Comparison of ENCODE assay signal across 21 mouse cellular contexts in genomic region chr13:96961366-96962157, GRCm38 (mm10). TPM values are rescaled to one million over a fixed set of nuclear protein-coding genes. Genes with fewer than 3 reads are reported as not detected.
DNase-seq lines count a peak whose midpoint lies in the region; ATAC-seq and TF ChIP-seq lines count a peak whose summit lies in the region.
"Had no signal": no experiment of that assay in that cellular context is flagged by ENCODE, and none has a peak within 500 bp of the region (broad histone marks: within the 10 kb centered on the region; RNA-seq: fewer than 3 reads in every experiment).

No protein-coding gene starts in this region.

- DNase-seq in embryonic facial prominence, embryonic 14.5 days (ENCODE audit: low spot score) = peak; percentile 38
- DNase-seq in embryonic facial prominence, embryonic 10.5 days (ENCODE audit: low spot score) = no peak
- DNase-seq in left cerebral cortex, adult 9 months (ENCODE audit: low spot score in 2 of 2) = peak; percentile 10 to 49
- DNase-seq in left cerebral cortex, adult 2 months (ENCODE audit: extremely low spot score in 1 of 2, low spot score in 2 of 2) = no peak
- peak; percentile 20 for DNase-seq in brain, embryonic 18.5 days (ENCODE audit: low read depth, low spot score)
- peak; percentile 27 for DNase-seq in right cerebral cortex, postnatal 25 days
- no peak for DNase-seq in lung, postnatal 25 days (ENCODE audit: low spot score)
- no peak for DNase-seq in cerebellum, adult 11 months
- DNase-seq: adrenal gland, postnatal 36 days; cerebellum, adult 9-11 months; gastrocnemius, postnatal 25 days; kidney, adult 11 months; thymus, postnatal 4 days had no signal

- no peak overlapping the region for H3K27ac ChIP-seq in embryonic facial prominence, embryonic 14.5 days (replicated peaks; ENCODE audit: low read depth, low read length)
- no peak overlapping the region for H3K27ac ChIP-seq in embryonic facial prominence, embryonic 10.5 days (replicated peaks)
- H3K27ac ChIP-seq in left cerebral cortex, adult 2 months = no peak overlapping the region
- H3K27ac ChIP-seq: embryonic facial prominence, embryonic 12.5 days; limb, embryonic 15.5 days; liver, embryonic 15.5 days; midbrain, embryonic 12.5 days; neural tube, embryonic 13.5 days had no signal

- intact Hi-C loops in left cerebral cortex, adult 2 months (cut with DNase I) = no loop called here

- no peaks in the 10 kb centered on the region for H3K27me3 ChIP-seq in embryonic facial prominence, embryonic 14.5 days (replicated peaks; ENCODE audit: control insufficient read depth, insufficient read depth, low read length)
- H3K27me3 ChIP-seq in embryonic facial prominence, embryonic 10.5 days (replicated peaks; ENCODE audit: low read depth, poor library complexity, severe bottlenecking) = no peaks in the 10 kb centered on the region
- H3K27me3 ChIP-seq: embryonic facial prominence, embryonic 12.5 days; limb, embryonic 15.5 days; liver, embryonic 15.5 days; midbrain, embryonic 12.5 days; neural tube, embryonic 13.5 days had no signal

- H3K4me1 ChIP-seq in embryonic facial prominence, embryonic 14.5 days (ENCODE audit: control insufficient read depth, insufficient read depth, low read length) = no peaks in the 10 kb centered on the region
- H3K4me1 ChIP-seq in embryonic facial prominence, embryonic 10.5 days = no peaks in the 10 kb centered on the region
- H3K4me1 ChIP-seq: embryonic facial prominence, embryonic 12.5 days; limb, embryonic 15.5 days; midbrain, embryonic 12.5 days; neural tube, embryonic 13.5 days had no signal

- no peak overlapping the region for H3K4me3 ChIP-seq in embryonic facial prominence, embryonic 14.5 days (ENCODE audit: low read depth, low read length)
- no peak overlapping the region for H3K4me3 ChIP-seq in embryonic facial prominence, embryonic 10.5 days
- no peak overlapping the region for H3K4me3 ChIP-seq in left cerebral cortex, adult 2 months
- H3K4me3 ChIP-seq: embryonic facial prominence, embryonic 12.5 days; layer of hippocampus, adult 2 months; limb, embryonic 15.5 days; liver, embryonic 15.5 days; midbrain, embryonic 12.5 days; neural tube, embryonic 13.5 days had no signal

- H3K9ac ChIP-seq in embryonic facial prominence, embryonic 14.5 days (ENCODE audit: low read depth, low read length) = no peak overlapping the region
- H3K9ac ChIP-seq: embryonic facial prominence, embryonic 12.5 days; limb, embryonic 15.5 days; liver, embryonic 15.5 days; midbrain, embryonic 12.5 days; neural tube, embryonic 13.5 days had no signal

- no peaks in the 10 kb centered on the region for H3K36me3 ChIP-seq in embryonic facial prominence, embryonic 14.5 days (ENCODE audit: control insufficient read depth, insufficient read depth, low read length)
- no peaks in the 10 kb centered on the region for H3K36me3 ChIP-seq in embryonic facial prominence, embryonic 10.5 days (replicated peaks)
- H3K36me3 ChIP-seq: embryonic facial prominence, embryonic 12.5 days; G1E; limb, embryonic 15.5 days; liver, embryonic 15.5 days; midbrain, embryonic 12.5 days; neural tube, embryonic 13.5 days had no signal

- H3K4me2 ChIP-seq in embryonic facial prominence, embryonic 14.5 days (ENCODE audit: low read depth, low read length) = no peak overlapping the region
- H3K4me2 ChIP-seq: embryonic facial prominence, embryonic 12.5 days; limb, embryonic 15.5 days; liver, embryonic 15.5 days; midbrain, embryonic 12.5 days; neural tube, embryonic 13.5 days had no signal

- TF ChIP-seq CTCF in left cerebral cortex, adult 2 months (IDR thresholded peaks at IDR 0.05) = no peak

- no peak for ATAC-seq in embryonic facial prominence, embryonic 14.5 days (ENCODE audit: low read depth)
- ATAC-seq: lung, postnatal 0 days had no signal

- no peaks in the 10 kb centered on the region for H3K9me3 ChIP-seq in embryonic facial prominence, embryonic 14.5 days (ENCODE audit: control insufficient read depth, low read length)
- H3K9me3 ChIP-seq in embryonic facial prominence, embryonic 10.5 days = no peaks in the 10 kb centered on the region
- H3K9me3 ChIP-seq: embryonic facial prominence, embryonic 12.5 days; G1E; limb, embryonic 15.5 days; liver, embryonic 15.5 days; midbrain, embryonic 12.5 days; neural tube, embryonic 13.5 days had no signal

- 68% methylated on average over 9 of the region's 9 CpGs for WGBS in embryonic facial prominence, embryonic 14.5 days
- WGBS in embryonic facial prominence, embryonic 10.5 days = 86% methylated on average over 9 of the region's 9 CpGs

RNA-seq across cellular contexts. Expression of gene Gcnt4, which starts 37.1 kb away (rescaled TPM):
- 0.18 and 0.42 TPM in 2 replicates for polyA plus RNA-seq in embryonic facial prominence, embryonic 14.5 days (2014; fragmentation: Nextera tagmentation; extraction: Ambion mirVana)
- polyA plus RNA-seq in embryonic facial prominence, embryonic 10.5 days (2016; fragmentation: Nextera tagmentation; extraction: Ambion mirVana) = 0.20 and 0.28 TPM in 2 replicates
- 10 to 100 TPM in 1 of 2 experiments, 1 to 10 TPM in 1; 9.9 to 15.1 TPM for total RNA-seq in left cerebral cortex, adult 2 months (2021)
- polyA plus RNA-seq: G1E had no signal

Comparison
In these comparisons a context has a peak if more than half of its experiments do, and no peak if none do; other contexts are left out.
1. DNase-seq: peak in embryonic facial prominence, embryonic 14.5 days (single experiment), left cerebral cortex, adult 9 months (2 of 2), brain, embryonic 18.5 days (single experiment) and right cerebral cortex, postnatal 25 days (single experiment); none in embryonic facial prominence, embryonic 10.5 days (single experiment), left cerebral cortex, adult 2 months (0 of 2), lung, postnatal 25 days (single experiment) and cerebellum, adult 11 months (single experiment).